Mouse (Mus musculus) midbrain, embryonic 10.5 days (tissue): ENCODE data around the gene Them7. TPM values are rescaled to one million over a fixed set of nuclear protein-coding genes. Genes with fewer than 3 reads are reported as not detected.

ENCODE experiments used
- DNase-seq: peaks from one replicate; pipeline ENCODE4 v3.0.0-alpha.2; 2017; ENCODE audit warnings: low spot score
- H3K27ac ChIP-seq: fragments of 300-500 bp; sonication (generic); replicated peaks from 2 replicates; pipeline ENCODE4 v1.5.1; 2016; ENCODE audit warnings: mild to moderate bottlenecking
- H3K27me3 ChIP-seq: fragments of 300-500 bp; sonication (generic); 2 replicates; pipeline ENCODE4 v1.6.1; 2016; ENCODE audit warnings: low read depth, mild to moderate bottlenecking; ENCODE audit not compliant: poor library complexity, severe bottlenecking
- H3K36me3 ChIP-seq: fragments of 300-500 bp; sonication (generic); 2 replicates; pipeline ENCODE4 v1.6.1; 2016; ENCODE audit warnings: mild to moderate bottlenecking, moderate library complexity
- H3K4me1 ChIP-seq: fragments of 300-500 bp; sonication (generic); 2 replicates; pipeline ENCODE4 v1.6.1; 2016
- H3K4me3 ChIP-seq: fragments of 300-500 bp; sonication (generic); 2 replicates; pipeline ENCODE4 v1.5.1; 2016; ENCODE audit warnings: mild to moderate bottlenecking, moderate library complexity
- H3K9me3 ChIP-seq: fragments of 300-500 bp; sonication (generic); replicated peaks from 2 replicates; pipeline ENCODE4 v1.6.1; 2016; ENCODE audit warnings: mild to moderate bottlenecking
- WGBS: fragments of 180-500 bp; shearing (Covaris S2); methylation state at CpG from one replicate; pipeline ENCODE4 v1.1.7; 2016; 5-methylcytosine and 5-hydroxymethylcytosine counted together
- polyA plus RNA-seq: library from polyadenylated mRNA; unstranded; fragments of >200 nt; fragmentation: Nextera tagmentation; extraction: Ambion mirVana; gene quantifications from 2 replicates; pipeline ENCODE4 v1.2.1, GENCODE M21; 2016

The Them7 gene
- polyA plus RNA-seq, 1 experiment from 2014 or later, result 0.10 TPM

- H3K27ac ChIP-seq, result no peak overlapping the region
- peaks cover 10% of the 10 kb centered on the region for H3K27me3 ChIP-seq
- peaks cover 10% of the 10 kb centered on the region for H3K4me1 ChIP-seq
- H3K4me3 ChIP-seq, result no peak overlapping the region
- no peaks in the 10 kb centered on the region for H3K9me3 ChIP-seq
- no peak for DNase-seq
- no peaks in the 10 kb centered on the region for H3K36me3 ChIP-seq
- 89% methylated on average over 5 of the region's 5 CpGs for WGBS
Observed at GRCm38 (mm10) chr2:105219229-105219628, 4.9 kb upstream of the Them7 start.

- Histone ChIP-seq H3K4me3 (no peak overlapping the region), H3K9me3 (no peaks in the 10 kb centered on the region), H3K36me3 (no peaks in the 10 kb centered on the region), H3K27ac (no peak overlapping the region), H3K4me1 (peaks cover 15% of the 10 kb centered on the region), H3K27me3 (peaks cover 14% of the 10 kb centered on the region)
- 71% methylated on average over 8 of the region's 8 CpGs for WGBS
- DNase-seq, result no peak
Observed at GRCm38 (mm10) chr2:105219664-105220063, 4.5 kb upstream of the Them7 start.

GRCm38 (mm10) chr2:105220738-105221303 lies 3.3 kb upstream of the Them7 start:
- H3K9me3 ChIP-seq, result no peaks in the 10 kb centered on the region
- whole genome bisulfite sequencing, result 88% methylated on average over 9 of the region's 9 CpGs
- no peak overlapping the region for H3K27ac ChIP-seq
- H3K27me3 ChIP-seq, result peaks cover 26% of the 10 kb centered on the region
- no peak for DNase-seq
- no peak overlapping the region for H3K4me3 ChIP-seq
- H3K4me1 ChIP-seq, result peaks cover 14% of the 10 kb centered on the region
- H3K36me3 ChIP-seq, result no peaks in the 10 kb centered on the region

GRCm38 (mm10) chr2:105223606-105224005 lies 514 bp upstream of the Them7 start:
- no peak overlapping the region for H3K27ac ChIP-seq
- no peak for DNase-seq
- H3K36me3 ChIP-seq, result no peaks in the 10 kb centered on the region
- peaks cover 44% of the 10 kb centered on the region for H3K27me3 ChIP-seq
- no peaks in the 10 kb centered on the region for H3K9me3 ChIP-seq
- peaks cover 17% of the 10 kb centered on the region for H3K4me1 ChIP-seq
- WGBS, result 90% methylated on average over 11 of the region's 11 CpGs
- H3K4me3 ChIP-seq, result peak overlapping the region; percentile 60

- WGBS, result 64% methylated on average over 3 of the region's 3 CpGs
- Histone ChIP-seq H3K27me3 (peaks cover 44% of the 10 kb centered on the region), H3K4me3 (peak overlapping the region; percentile 60; the same call in 1 of the 2 replicates)
Observed at GRCm38 (mm10) chr2:105224987-105225375, 861 bp downstream of the Them7 start.

GRCm38 (mm10) chr2:105226297-105226958 lies 2.3 kb downstream of the Them7 start:
- Histone ChIP-seq H3K9me3 (no peaks in the 10 kb centered on the region), H3K27me3 (peaks cover 51% of the 10 kb centered on the region), H3K27ac (no peak overlapping the region), H3K36me3 (no peaks in the 10 kb centered on the region), H3K4me3 (no peak overlapping the region), H3K4me1 (peaks cover 17% of the 10 kb centered on the region)
- WGBS, result 68% methylated on average over 7 of the region's 7 CpGs
- no peak for DNase-seq

More at GRCm38 (mm10) chr2:105224987-105225375, 861 bp downstream of the Them7 start:
- Histone ChIP-seq H3K9me3 (no peaks in the 10 kb centered on the region), H3K4me1 (peaks cover 17% of the 10 kb centered on the region), H3K27ac (no peak overlapping the region), H3K36me3 (no peaks in the 10 kb centered on the region)
- no peak for DNase-seq

GRCm38 (mm10) chr2:105228416-105228815 lies 4.3 kb downstream of the Them7 start:
- peaks cover 17% of the 10 kb centered on the region for H3K4me1 ChIP-seq
- H3K4me3 ChIP-seq, result no peak overlapping the region
- 77% methylated on average over 2 of the region's 2 CpGs for WGBS
- no peak for DNase-seq
- no peaks in the 10 kb centered on the region for H3K9me3 ChIP-seq
- no peak overlapping the region for H3K27ac ChIP-seq
- peaks cover 54% of the 10 kb centered on the region for H3K27me3 ChIP-seq
- no peaks in the 10 kb centered on the region for H3K36me3 ChIP-seq

GRCm38 (mm10) chr2:105230333-105230732 lies 6.2 kb downstream of the Them7 start:
- Histone ChIP-seq H3K4me3 (no peak overlapping the region), H3K9me3 (no peaks in the 10 kb centered on the region), H3K36me3 (no peaks in the 10 kb centered on the region), H3K27ac (no peak overlapping the region), H3K27me3 (peaks cover 35% of the 10 kb centered on the region), H3K4me1 (0 out of 2 replicates have a peak, but pooled peaks cover 5% of the 10 kb centered on the region)
- WGBS, result 5% methylated on average over 1 of the region's 1 CpGs
- DNase-seq, result peak; percentile 39

- Histone ChIP-seq H3K36me3 (no peaks in the 10 kb centered on the region), H3K4me3 (no peak overlapping the region), H3K27ac (no peak overlapping the region), H3K27me3 (peaks cover 17% of the 10 kb centered on the region; the same call in 1 of the 2 replicates), H3K4me1 (peaks cover 9% of the 10 kb centered on the region), H3K9me3 (no peaks in the 10 kb centered on the region)
- whole genome bisulfite sequencing, result 82% methylated on average over 4 of the region's 4 CpGs
- no peak for DNase-seq
Observed at GRCm38 (mm10) chr2:105232386-105232785, 8.3 kb downstream of the Them7 start.

- WGBS, result 75% methylated on average over 6 of the region's 6 CpGs
Observed at GRCm38 (mm10) chr2:105234278-105234677, 10.2 kb downstream of the Them7 start.

GRCm38 (mm10) chr2:105235380-105236115 lies 11.4 kb downstream of the Them7 start:
- Histone ChIP-seq H3K27ac (no peak overlapping the region), H3K36me3 (no peaks in the 10 kb centered on the region), H3K9me3 (no peaks in the 10 kb centered on the region), H3K4me3 (no peak overlapping the region), H3K27me3 (peaks cover 12% of the 10 kb centered on the region; the same call in 1 of the 2 replicates), H3K4me1 (peaks cover 16% of the 10 kb centered on the region)
- 64% methylated on average over 12 of the region's 12 CpGs for WGBS
- no peak for DNase-seq

More at GRCm38 (mm10) chr2:105234278-105234677, 10.2 kb downstream of the Them7 start:
- H3K27me3 ChIP-seq, result peaks cover 12% of the 10 kb centered on the region; the same call in 1 of the 2 replicates
- peaks cover 11% of the 10 kb centered on the region for H3K4me1 ChIP-seq
- no peak for DNase-seq
- no peak overlapping the region for H3K4me3 ChIP-seq
- H3K9me3 ChIP-seq, result no peaks in the 10 kb centered on the region
- no peaks in the 10 kb centered on the region for H3K36me3 ChIP-seq
- no peak overlapping the region for H3K27ac ChIP-seq

GRCm38 (mm10) chr2:105237424-105237823 lies 13.3 kb downstream of the Them7 start:
- Histone ChIP-seq H3K27ac (no peak overlapping the region), H3K27me3 (no peaks in the 10 kb centered on the region), H3K36me3 (no peaks in the 10 kb centered on the region), H3K9me3 (no peaks in the 10 kb centered on the region), H3K4me1 (peaks cover 16% of the 10 kb centered on the region), H3K4me3 (no peak overlapping the region)
- DNase-seq, result no peak
- WGBS, result 65% methylated on average over 7 of the region's 7 CpGs

GRCm38 (mm10) chr2:105237841-105238240 lies 13.7 kb downstream of the Them7 start:
- H3K36me3 ChIP-seq, result no peaks in the 10 kb centered on the region
- DNase-seq, result no peak
- H3K27ac ChIP-seq, result no peak overlapping the region
- no peaks in the 10 kb centered on the region for H3K9me3 ChIP-seq
- H3K27me3 ChIP-seq, result no peaks in the 10 kb centered on the region
- H3K4me3 ChIP-seq, result no peak overlapping the region
- WGBS, result 68% methylated on average over 2 of the region's 2 CpGs
- peaks cover 16% of the 10 kb centered on the region for H3K4me1 ChIP-seq
